Mouse (Mus musculus): ENCODE data around the gene Klhl29.

DNA sequence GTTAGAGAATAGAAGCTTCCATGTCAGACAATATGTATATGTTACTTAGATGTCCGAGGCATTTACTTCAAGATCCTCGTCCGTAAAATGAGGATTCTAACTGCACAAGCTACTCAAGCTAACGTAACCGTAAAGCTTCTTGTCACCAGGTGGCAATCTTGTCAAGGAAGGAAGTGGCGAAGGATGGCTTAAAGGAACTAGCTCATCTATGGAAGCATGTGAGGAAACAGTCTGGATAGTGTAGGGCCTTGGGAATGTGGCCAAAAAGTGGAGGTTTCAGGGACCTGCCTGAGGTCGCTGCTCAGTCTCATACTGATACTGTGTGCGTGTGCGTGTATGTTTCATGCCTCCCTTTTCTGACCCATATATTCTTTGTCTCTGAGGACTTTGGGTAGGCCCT, 275.9 kb downstream of the Klhl29 start:
- TF ChIP-seq CTCF (conservative IDR thresholded peaks at IDR 0.05; ENCODE audit: low read length): no peak
- TF ChIP-seq NANOG (IDR thresholded peaks at IDR 0.05; ENCODE audit: borderline replicate concordance, low read length): no peak

Data from E14TG2a.4 (cell line).